Mouse (Mus musculus) CH12.LX (cell line): ENCODE measurements around the gene Ptprg. TPM values are rescaled to one million over a fixed set of nuclear protein-coding genes. Genes with fewer than 3 reads are reported as not detected.

ENCODE experiments used
- DNase-seq: peaks from one replicate; pipeline ENCODE4 v3.0.0-alpha.2; 2013; ENCODE audit errors: extremely low read depth
- H3K27ac ChIP-seq: 2 replicates; pipeline ENCODE4 v1.5.1; 2012; ENCODE audit warnings: low read depth, mild to moderate bottlenecking, control low read depth, moderate library complexity; ENCODE audit not compliant: insufficient read depth
- H3K27me3 ChIP-seq: replicated peaks from 2 replicates; pipeline ENCODE3; 2012; ENCODE audit warnings: inconsistent platforms
- H3K36me3 ChIP-seq, 2 experiments: replicated peaks in 1 of 2; 2 replicates each; pipeline versions ENCODE3 to v1.6.1; 2012; ENCODE audit warnings: inconsistent platforms in 1 of 2, low read length in 1 of 2, mild to moderate bottlenecking in 1 of 2, mixed read lengths in 1 of 2, moderate library complexity in 1 of 2; ENCODE audit not compliant: control insufficient read depth in 1 of 2, insufficient read depth in 1 of 2
- H3K4me1 ChIP-seq, 2 experiments: 2 replicates each; pipeline ENCODE4 v1.6.1; 2012; ENCODE audit warnings: inconsistent platforms in 1 of 2, moderate library complexity in 1 of 2; ENCODE audit not compliant: insufficient read depth in 2 of 2, control insufficient read depth in 1 of 2
- H3K4me2 ChIP-seq: 2 replicates; pipeline ENCODE4 v1.6.1; 2012; ENCODE audit warnings: low read depth, mild to moderate bottlenecking, control low read depth; ENCODE audit not compliant: poor library complexity, insufficient read depth, severe bottlenecking
- H3K4me3 ChIP-seq, 3 experiments: fragments of 150-350 bp in 1 of 3; sonication (generic) in 1 of 3; replicated peaks in 1 of 3; 2 replicates each; pipeline versions ENCODE3 to v1.5.1; 2011 to 2012; ENCODE audit warnings: low read depth in 2 of 3, low read length in 2 of 3, mild to moderate bottlenecking in 2 of 3, moderate library complexity in 2 of 3, control low read depth in 1 of 3, improper control_type of control experiment in 1 of 3, inconsistent platforms in 1 of 3, mixed read lengths in 1 of 3; ENCODE audit not compliant: poor library complexity in 1 of 3
- H3K79me2 ChIP-seq: replicated peaks from 2 replicates; pipeline ENCODE4 v1.6.1; 2012; ENCODE audit warnings: mild to moderate bottlenecking, moderate library complexity; ENCODE audit not compliant: control insufficient read depth, poor library complexity, insufficient read depth, severe bottlenecking; ENCODE audit errors: extremely low read depth
- H3K9ac ChIP-seq: 2 replicates; pipeline ENCODE4 v1.6.1; 2012; ENCODE audit warnings: low read depth, mild to moderate bottlenecking, control low read depth, moderate library complexity; ENCODE audit not compliant: insufficient read depth
- H3K9me3 ChIP-seq: replicated peaks from 2 replicates; pipeline ENCODE3; 2012; ENCODE audit warnings: low read length, inconsistent platforms, mixed read lengths
- CHD1 ChIP-seq: IDR thresholded peaks from 2 replicates; pipeline ENCODE4 v1.6.1; 2012; ENCODE audit warnings: low read depth, low read length, improper control_type of control experiment, inconsistent platforms
- CHD2 ChIP-seq: IDR thresholded peaks from 2 replicates; pipeline ENCODE4 v1.6.1; 2011; ENCODE audit warnings: low read length, improper control_type of control experiment
- ELF1 ChIP-seq: IDR thresholded peaks from 2 replicates; pipeline ENCODE4 v1.6.1; 2014; ENCODE audit warnings: low read depth, mild to moderate bottlenecking, inconsistent platforms, low read length, improper control_type of control experiment
- ETS1 ChIP-seq: conservative IDR thresholded peaks from 2 replicates; pipeline ENCODE4 v1.6.1; 2012; ENCODE audit warnings: low read depth, mild to moderate bottlenecking, inconsistent platforms, low read length, improper control_type of control experiment, moderate library complexity
- GABPA ChIP-seq: IDR thresholded peaks from 2 replicates; pipeline ENCODE4 v1.6.1; 2012; ENCODE audit warnings: low read depth, low read length, improper control_type of control experiment, inconsistent platforms; ENCODE audit not compliant: insufficient replicate concordance
- IRF4 ChIP-seq: IDR thresholded peaks from 2 replicates; pipeline ENCODE4 v1.6.1; 2014; ENCODE audit warnings: low read depth, mild to moderate bottlenecking, inconsistent platforms, low read length, improper control_type of control experiment
- JUN ChIP-seq: IDR thresholded peaks from 2 replicates; pipeline ENCODE4 v1.6.1; 2011; ENCODE audit warnings: low read depth, mild to moderate bottlenecking, low read length, improper control_type of control experiment, moderate library complexity; ENCODE audit not compliant: insufficient read depth
- KAT2A ChIP-seq: IDR thresholded peaks from 2 replicates; pipeline ENCODE4 v1.6.1; 2012; ENCODE audit warnings: low read length, improper control_type of control experiment, inconsistent platforms; ENCODE audit not compliant: insufficient replicate concordance
- MAX ChIP-seq: IDR thresholded peaks from 2 replicates; pipeline ENCODE4 v1.6.1; 2011; ENCODE audit warnings: low read length, improper control_type of control experiment
- MAZ ChIP-seq: IDR thresholded peaks from 2 replicates; pipeline ENCODE4 v1.6.1; 2012; ENCODE audit warnings: low read depth, mild to moderate bottlenecking, inconsistent platforms, low read length, improper control_type of control experiment, moderate library complexity
- MEF2A ChIP-seq: IDR thresholded peaks from 2 replicates; pipeline ENCODE4 v1.6.1; 2014; ENCODE audit warnings: low read depth, mild to moderate bottlenecking, inconsistent platforms, low read length, improper control_type of control experiment, borderline replicate concordance
- MXI1 ChIP-seq: IDR thresholded peaks from 2 replicates; pipeline ENCODE4 v1.6.1; 2011; ENCODE audit warnings: mild to moderate bottlenecking, low read depth, low read length, improper control_type of control experiment
- MYC ChIP-seq: IDR thresholded peaks from 2 replicates; pipeline ENCODE4 v1.6.1; 2011; ENCODE audit warnings: low read depth, mild to moderate bottlenecking, improper control_type of control experiment, low read length
- POLR2A ChIP-seq: IDR thresholded peaks from 2 replicates; pipeline ENCODE4 v1.6.1; 2011; ENCODE audit warnings: low read depth, mild to moderate bottlenecking, improper control_type of control experiment, low read length
- RAD21 ChIP-seq: IDR thresholded peaks from 2 replicates; pipeline ENCODE4 v1.6.1; 2011; ENCODE audit warnings: low read depth, mild to moderate bottlenecking, low read length, improper control_type of control experiment, moderate library complexity
- UBTF ChIP-seq: IDR thresholded peaks from 2 replicates; pipeline ENCODE4 v1.6.1; 2012; ENCODE audit warnings: low read depth, mild to moderate bottlenecking, inconsistent platforms, low read length, improper control_type of control experiment, moderate library complexity
- ZC3H11A ChIP-seq: IDR thresholded peaks from 2 replicates; pipeline ENCODE4 v1.6.1; 2012; ENCODE audit warnings: low read depth, mild to moderate bottlenecking, inconsistent platforms, low read length, improper control_type of control experiment
- ZNF384 ChIP-seq: IDR thresholded peaks from 2 replicates; pipeline ENCODE4 v1.6.1; 2012; ENCODE audit warnings: low read depth, low read length, improper control_type of control experiment, inconsistent platforms
- dilution Hi-C: fragments of 300-500 bp; cut with MboI; formaldehyde crosslinking; loops from 2 replicates; pipeline ENCODE4 v1.14.3; 2020; ENCODE audit warnings: low sequenced_read_pairs; ENCODE audit not compliant: extremely low pct_unique_long_range_greater_than_20kb, extremely low pct_ligation_motif_present
- in situ Hi-C: fragments of 300-500 bp; cut with MboI; formaldehyde crosslinking; loops from 3 replicates; pipeline ENCODE4 v1.14.3; 2019; ENCODE audit warnings: low sequenced_read_pairs, low pct_ligation_motif_present, low pct_unique_long_range_greater_than_20kb, mixed read lengths
- polyA plus RNA-seq: library from polyadenylated mRNA; unstranded; fragments of >175 nt; gene quantifications from 2 replicates; pipeline ENCODE4 v1.2.1, GENCODE M21; 2012; ENCODE audit warnings: low read depth; ENCODE audit not compliant: insufficient read length
- total RNA-seq, 2 experiments: library from RNA; depleted of rRNA; stranded (reverse); fragments of 300-350 nt in 1 of 2; fragments of >200 nt in 1 of 2; gene quantifications; 2 replicates each; pipeline ENCODE4 v1.2.3; 2012 to 2014

The Ptprg gene
- total and polyA plus RNA-seq, 3 experiments = 0.08 TPM; not detected in 2

DNA sequence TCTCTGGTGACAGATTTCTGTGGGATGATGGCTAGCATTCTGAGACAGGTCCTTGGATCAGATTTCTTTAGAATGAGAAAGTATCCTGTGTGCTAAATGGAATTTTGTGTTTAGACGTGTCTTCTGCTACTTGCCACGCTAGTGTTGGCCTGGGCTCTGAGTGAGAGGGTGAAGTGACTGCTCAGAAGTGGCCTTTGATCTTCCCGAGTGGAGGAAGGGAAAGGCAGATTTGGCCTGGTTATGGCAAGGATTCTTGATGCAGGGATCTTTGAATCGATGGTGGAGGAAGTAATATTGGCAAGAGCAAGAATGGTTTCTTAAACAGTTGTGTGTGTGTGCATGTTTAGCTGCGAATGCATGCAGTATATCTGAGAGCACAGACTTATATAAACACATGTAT, 219.4 kb downstream of the Ptprg start:
- dilution Hi-C loops (no loop called here), in situ Hi-C loops (no loop called here)
- H3K36me3 ChIP-seq = no peaks in the 10 kb centered on the region
- H3K4me3 ChIP-seq = no peak overlapping the region
- no peaks in the 10 kb centered on the region for H3K4me1 ChIP-seq
- H3K4me2 ChIP-seq = no peak overlapping the region
- TF ChIP-seq ZNF384 (no peak), IRF4 (no peak), RAD21 (no peak), ZC3H11A (no peak), MXI1 (no peak), MEF2A (no peak), POLR2A (no peak), ELF1 (no peak), MYC (no peak), CHD2 (no peak), UBTF (no peak), KAT2A (no peak), ETS1 (no peak), MAZ (no peak), GABPA (no peak), JUN (no peak), CHD1 (no peak)
- H3K9ac ChIP-seq = no peak overlapping the region
- DNase-seq = no peak
- no peak overlapping the region for H3K27ac ChIP-seq
- peaks cover 69% of the 10 kb centered on the region for H3K9me3 ChIP-seq
- H3K27me3 ChIP-seq = no peaks in the 10 kb centered on the region
- no peaks in the 10 kb centered on the region for H3K79me2 ChIP-seq

- Histone ChIP-seq H3K9ac (no peak overlapping the region), H3K36me3 (no peaks in the 10 kb centered on the region), H3K27me3 (no peaks in the 10 kb centered on the region), H3K4me1 (no peaks in the 10 kb centered on the region), H3K79me2 (no peaks in the 10 kb centered on the region), H3K27ac (no peak overlapping the region), H3K4me3 (no peak overlapping the region), H3K4me2 (no peak overlapping the region), H3K9me3 (peaks cover 64% of the 10 kb centered on the region)
- TF ChIP-seq MAX = no peak
- no peak for DNase-seq
- dilution Hi-C loops = no loop called here
- in situ Hi-C loops = no loop called here
Measured at GRCm38 (mm10) chr14:11774476-11775037, 221.2 kb downstream of the Ptprg start.
